Mouse (Mus musculus) liver, embryonic 16.5 days (tissue): ENCODE measurements around the gene Hoxa7. TPM values are rescaled to one million over a fixed set of nuclear protein-coding genes. Genes with fewer than 3 reads are reported as not detected.

Source experiments
- ATAC-seq: fragments of 200-750 bp; cut with Nextera tagmentation; 2 replicates; pipeline ENCODE4 v1.8.0; 2017; ENCODE audit warnings: low read depth, mild to moderate bottlenecking, moderate number of reproducible peaks, moderate library complexity
- H3K27ac ChIP-seq: fragments of 300-500 bp; sonication (generic); 2 replicates; pipeline ENCODE4 v1.5.1; 2014; ENCODE audit warnings: mild to moderate bottlenecking, low read length
- H3K27me3 ChIP-seq: fragments of 300-500 bp; sonication (generic); 2 replicates; pipeline ENCODE4 v1.6.1; 2014; ENCODE audit warnings: low read depth, low read length, mixed read lengths; ENCODE audit not compliant: control insufficient read depth, insufficient read depth
- H3K36me3 ChIP-seq: fragments of 300-500 bp; sonication (generic); 2 replicates; pipeline ENCODE4 v1.6.1; 2014; ENCODE audit warnings: mild to moderate bottlenecking; ENCODE audit not compliant: control insufficient read depth, insufficient read depth
- H3K4me1 ChIP-seq: fragments of 300-500 bp; sonication (generic); 2 replicates; pipeline ENCODE4 v1.6.1; 2014; ENCODE audit warnings: low read depth, low read length, mixed read lengths; ENCODE audit not compliant: control insufficient read depth
- H3K4me2 ChIP-seq: fragments of 300-500 bp; sonication (generic); 2 replicates; pipeline ENCODE4 v1.6.1; 2014; ENCODE audit warnings: low read depth, low read length, mixed read lengths
- H3K4me3 ChIP-seq: fragments of 300-500 bp; sonication (generic); 2 replicates; pipeline ENCODE4 v1.5.1; 2014; ENCODE audit warnings: low read depth, mild to moderate bottlenecking, low read length
- H3K9ac ChIP-seq: fragments of 300-500 bp; sonication (generic); 2 replicates; pipeline ENCODE4 v1.6.1; 2014; ENCODE audit warnings: low read depth, low read length
- H3K9me3 ChIP-seq: fragments of 300-500 bp; sonication (generic); replicated peaks from 2 replicates; pipeline ENCODE4 v1.6.1; 2016; ENCODE audit warnings: low read length; ENCODE audit not compliant: control insufficient read depth
- WGBS: fragments of 180-500 bp; shearing (Covaris S2); extraction: QIAGEN DNeasy Blood & Tissue Kit; methylation state at CpG from one replicate; pipeline ENCODE4 v1.1.7; 2014; ENCODE audit not compliant: insufficient replicate concordance; 5-methylcytosine and 5-hydroxymethylcytosine counted together
- polyA plus RNA-seq: library from polyadenylated mRNA; unstranded; fragments of >200 nt; fragmentation: Nextera tagmentation; extraction: Ambion mirVana; gene quantifications from 2 replicates; pipeline ENCODE4 v1.2.1, GENCODE M21; 2015

The Hoxa7 gene
- polyA plus RNA-seq, 1 experiment from 2014 or later, result 0.34 TPM

DNA sequence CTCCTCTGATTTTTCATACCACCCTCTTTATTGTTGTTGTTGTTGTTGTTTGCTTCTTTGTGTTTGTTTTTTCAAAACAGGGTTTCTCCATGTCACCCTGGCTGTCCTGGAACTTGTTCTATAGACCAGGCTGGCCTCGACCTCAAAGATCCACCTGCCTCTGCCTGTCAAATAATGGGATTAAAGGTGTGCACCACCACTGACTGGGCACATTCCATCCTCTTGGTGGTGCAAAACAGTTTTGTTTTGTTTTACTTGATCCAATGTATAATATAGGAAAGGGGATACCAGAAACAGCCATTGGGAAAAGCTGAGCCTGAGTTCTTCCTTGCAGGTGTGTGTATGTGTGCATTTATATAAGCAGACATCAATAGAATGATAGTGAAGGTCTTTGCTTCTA, 35.2 kb downstream of the Hoxa7 start:
- Histone ChIP-seq H3K9ac (no peak overlapping the region), H3K9me3 (no peaks in the 10 kb centered on the region), H3K27ac (no peak overlapping the region), H3K4me2 (no peak overlapping the region), H3K27me3 (peaks cover 63% of the 10 kb centered on the region), H3K4me1 (peaks cover 3% of the 10 kb centered on the region; the same call in 1 of the 2 replicates), H3K4me3 (no peak overlapping the region), H3K36me3 (no peaks in the 10 kb centered on the region)
- no peak for ATAC-seq
- WGBS, result 24% methylated on average over 1 of the region's 1 CpGs

DNA sequence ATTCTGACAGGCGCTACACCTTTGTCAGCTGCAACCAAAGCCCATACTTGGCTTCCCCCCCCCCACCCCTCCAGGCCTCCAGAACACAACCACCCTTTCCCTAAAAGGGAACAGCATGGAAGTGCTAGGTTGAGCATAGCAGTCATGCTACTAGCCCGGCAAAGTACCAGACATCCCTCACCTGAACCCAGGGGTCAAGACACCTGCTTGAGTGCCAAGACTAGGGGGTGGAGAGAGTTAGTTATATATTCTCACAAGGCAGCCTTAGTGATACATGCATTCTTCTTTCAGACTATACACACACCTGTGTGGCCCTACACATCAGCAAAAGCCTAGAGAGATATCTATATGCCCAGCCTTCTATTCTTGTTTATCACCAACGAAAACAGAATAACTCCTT, 35.8 kb downstream of the Hoxa7 start:
- Histone ChIP-seq H3K36me3 (no peaks in the 10 kb centered on the region), H3K27ac (no peak overlapping the region), H3K4me1 (peaks cover 3% of the 10 kb centered on the region; the same call in 1 of the 2 replicates), H3K9ac (no peak overlapping the region), H3K4me2 (no peak overlapping the region), H3K27me3 (peaks cover 62% of the 10 kb centered on the region), H3K4me3 (no peak overlapping the region), H3K9me3 (no peaks in the 10 kb centered on the region)
- 41% methylated on average over 3 of the region's 3 CpGs for WGBS
- ATAC-seq, result no peak

DNA sequence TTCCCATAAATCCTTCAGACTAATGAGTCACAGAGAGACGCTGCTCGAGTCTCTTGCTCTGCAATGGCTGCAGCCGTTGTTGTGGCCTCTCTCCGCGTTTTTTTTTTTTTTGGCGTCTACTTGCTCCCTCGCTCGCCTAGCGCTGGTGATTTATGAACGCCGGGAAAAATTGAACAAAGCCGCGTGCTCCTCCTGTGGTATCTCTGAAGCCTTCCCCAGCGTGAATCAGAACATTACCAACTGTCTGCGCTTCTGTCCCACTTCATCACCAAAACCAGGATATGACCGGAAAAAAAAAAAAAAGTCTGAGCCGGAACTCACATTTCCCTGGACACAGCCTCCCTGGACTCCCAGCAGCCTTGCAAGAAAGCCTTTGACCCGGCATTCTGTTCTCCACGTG, 36.4 kb downstream of the Hoxa7 start:
- peaks cover 62% of the 10 kb centered on the region for H3K27me3 ChIP-seq
- H3K4me2 ChIP-seq, result 0 out of 2 replicates have a peak overlapping the region, but pooled peaks have one; percentile 10
- H3K27ac ChIP-seq, result no peak overlapping the region
- ATAC-seq, result no peak
- H3K36me3 ChIP-seq, result no peaks in the 10 kb centered on the region
- no peak overlapping the region for H3K9ac ChIP-seq
- no peak overlapping the region for H3K4me3 ChIP-seq
- WGBS, result 10% methylated on average over 19 of the region's 19 CpGs
- H3K9me3 ChIP-seq, result no peaks in the 10 kb centered on the region
- peaks cover 3% of the 10 kb centered on the region; the same call in 1 of the 2 replicates for H3K4me1 ChIP-seq

DNA sequence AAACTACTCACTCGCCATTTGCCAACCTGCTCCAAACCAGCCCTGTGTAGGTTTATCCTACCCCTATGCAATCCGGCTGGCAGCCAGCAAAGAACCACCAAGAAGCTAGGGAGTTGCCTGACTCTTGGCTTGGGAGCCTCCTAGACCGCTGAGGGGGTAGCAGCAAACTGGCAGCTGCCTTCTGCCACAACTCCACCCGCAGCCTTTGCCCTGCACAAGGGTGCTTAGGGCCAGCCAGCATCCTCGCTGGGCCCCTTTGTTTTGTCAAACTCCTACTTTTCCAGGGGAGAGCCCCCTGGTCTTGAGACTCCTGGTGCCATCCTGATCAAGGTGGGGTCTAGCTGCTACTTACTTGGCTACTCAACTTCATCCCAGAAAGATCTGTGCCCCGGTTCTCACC, 37.0 kb downstream of the Hoxa7 start:
- WGBS, result 35% methylated on average over 6 of the region's 6 CpGs
- H3K27me3 ChIP-seq, result peaks cover 62% of the 10 kb centered on the region
- no peak overlapping the region for H3K4me3 ChIP-seq
- H3K27ac ChIP-seq, result no peak overlapping the region
- H3K4me1 ChIP-seq, result peaks cover 3% of the 10 kb centered on the region; the same call in 1 of the 2 replicates
- H3K9me3 ChIP-seq, result no peaks in the 10 kb centered on the region
- no peaks in the 10 kb centered on the region for H3K36me3 ChIP-seq
- no peak for ATAC-seq
- H3K4me2 ChIP-seq, result no peak overlapping the region
- no peak overlapping the region for H3K9ac ChIP-seq

DNA sequence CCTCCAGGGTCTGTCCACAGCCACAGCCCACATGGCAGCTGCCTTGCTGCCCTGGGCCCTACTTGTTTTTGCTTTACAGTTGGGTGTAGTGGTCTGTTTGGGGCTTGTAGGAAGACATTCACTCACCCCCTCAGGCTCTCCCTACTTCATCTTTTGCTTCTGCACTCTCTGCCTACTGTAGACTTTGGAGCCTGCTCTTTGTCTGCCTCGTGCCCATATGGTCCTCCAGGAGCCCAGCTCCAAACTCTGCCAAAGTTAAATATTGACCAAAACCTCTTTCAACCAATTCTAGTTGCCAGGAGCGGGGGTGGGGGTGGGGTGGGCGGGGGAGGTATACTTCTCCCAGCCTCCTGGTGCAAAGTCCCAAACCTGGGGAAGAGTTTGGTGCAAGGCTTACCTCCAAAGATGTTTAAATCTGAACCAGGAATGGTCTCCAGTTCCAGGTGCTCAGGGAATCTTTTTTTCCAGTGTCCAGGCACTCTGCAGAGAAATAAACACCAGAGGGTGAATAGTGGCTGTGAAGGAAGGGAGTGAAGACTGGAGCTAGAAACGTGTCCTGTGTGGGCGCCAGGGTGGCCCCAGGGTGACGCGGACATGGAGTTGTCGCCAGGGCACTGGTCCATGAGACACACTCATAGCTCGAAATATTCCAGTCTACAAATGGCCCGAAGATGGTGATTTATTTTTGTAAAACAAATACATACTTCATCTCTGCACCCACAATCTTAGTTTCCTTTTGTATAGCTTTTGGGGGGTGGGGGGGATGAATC, 38.2 kb downstream of the Hoxa7 start:
- H3K36me3 ChIP-seq, result no peaks in the 10 kb centered on the region
- H3K27me3 ChIP-seq, result peaks cover 62% of the 10 kb centered on the region
- 40% methylated on average over 10 of the region's 10 CpGs for WGBS
- no peak overlapping the region for H3K27ac ChIP-seq
- H3K4me2 ChIP-seq, result peak overlapping the region; percentile 27; the same call in 1 of the 2 replicates
- H3K4me3 ChIP-seq, result no peak overlapping the region
- ATAC-seq, result peak; percentile 64
- H3K9ac ChIP-seq, result no peak overlapping the region
- no peaks in the 10 kb centered on the region for H3K9me3 ChIP-seq
- peaks cover 3% of the 10 kb centered on the region; the same call in 1 of the 2 replicates for H3K4me1 ChIP-seq

DNA sequence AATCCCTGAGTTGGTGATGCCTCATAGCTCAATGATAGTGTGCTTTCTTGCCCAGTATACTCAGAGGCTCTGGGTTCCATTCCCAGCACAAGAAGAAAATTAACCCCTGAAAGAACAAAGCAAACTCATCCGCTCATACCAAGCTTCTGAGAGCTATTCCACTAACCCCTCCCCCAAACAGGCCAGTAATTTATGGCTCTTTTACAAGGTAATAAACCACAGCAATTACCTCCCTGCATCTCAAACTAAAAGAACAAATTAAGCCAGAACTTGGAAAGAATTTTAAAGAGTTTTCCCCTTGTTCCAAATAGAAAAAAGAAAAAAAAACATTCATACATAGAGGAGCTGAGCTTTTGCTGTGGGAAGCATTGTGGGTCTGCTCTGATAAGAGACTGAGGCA, 38.9 kb downstream of the Hoxa7 start:
- no peak overlapping the region for H3K9ac ChIP-seq
- peaks cover 3% of the 10 kb centered on the region; the same call in 1 of the 2 replicates for H3K4me1 ChIP-seq
- H3K27ac ChIP-seq, result no peak overlapping the region
- no peaks in the 10 kb centered on the region for H3K36me3 ChIP-seq
- no peak overlapping the region; the same call in 1 of the 2 replicates for H3K4me2 ChIP-seq
- WGBS, result 67% methylated on average over 1 of the region's 1 CpGs
- ATAC-seq, result no peak
- no peaks in the 10 kb centered on the region for H3K9me3 ChIP-seq
- H3K27me3 ChIP-seq, result peaks cover 68% of the 10 kb centered on the region
- H3K4me3 ChIP-seq, result no peak overlapping the region

DNA sequence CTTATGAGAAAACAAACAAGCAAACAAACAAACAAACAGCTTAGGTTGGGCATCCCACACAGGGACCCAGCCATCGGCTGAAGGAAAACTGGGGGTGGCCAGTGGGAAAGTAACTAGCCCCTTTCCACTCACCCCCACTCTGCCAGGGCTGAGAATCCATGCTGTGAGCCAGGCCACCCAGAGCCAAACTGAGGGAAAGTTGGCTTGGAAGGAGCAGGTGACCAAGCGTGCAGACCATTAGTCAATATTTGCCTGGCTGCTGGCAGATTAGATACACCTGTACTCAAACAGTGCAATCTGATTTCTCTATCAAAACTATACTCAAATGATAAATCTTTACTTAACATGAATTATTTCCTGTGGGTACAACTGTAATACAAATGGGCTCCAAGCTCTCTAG, 39.6 kb downstream of the Hoxa7 start:
- Histone ChIP-seq H3K27me3 (peaks cover 68% of the 10 kb centered on the region), H3K4me2 (no peak overlapping the region), H3K4me1 (peaks cover 3% of the 10 kb centered on the region; the same call in 1 of the 2 replicates), H3K4me3 (no peak overlapping the region), H3K9ac (no peak overlapping the region), H3K36me3 (no peaks in the 10 kb centered on the region), H3K27ac (no peak overlapping the region), H3K9me3 (no peaks in the 10 kb centered on the region)
- WGBS, result 48% methylated on average over 2 of the region's 2 CpGs
- no peak for ATAC-seq

DNA sequence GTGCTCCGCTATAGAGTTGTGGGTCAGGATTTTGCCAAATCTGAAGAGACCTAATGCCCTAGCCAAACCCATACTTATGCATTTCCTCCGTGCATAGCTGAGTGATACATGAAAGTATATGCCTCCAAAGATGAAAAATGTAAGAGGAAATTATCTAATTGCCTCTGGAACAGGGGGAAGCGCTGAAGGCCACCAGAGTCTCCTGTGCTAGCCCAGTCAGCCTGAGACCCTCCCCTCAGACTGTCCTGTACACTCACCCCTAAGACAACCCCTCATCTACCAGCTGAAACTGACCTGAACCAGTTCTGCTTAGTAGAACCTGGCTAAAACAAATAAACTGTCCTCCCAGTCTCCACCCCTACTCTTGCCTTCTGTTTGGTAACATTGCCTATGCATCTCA, 40.9 kb downstream of the Hoxa7 start:
- Histone ChIP-seq H3K27me3 (peaks cover 69% of the 10 kb centered on the region), H3K36me3 (no peaks in the 10 kb centered on the region), H3K4me3 (no peak overlapping the region), H3K4me2 (no peak overlapping the region), H3K4me1 (peaks cover 3% of the 10 kb centered on the region; the same call in 1 of the 2 replicates), H3K9ac (no peak overlapping the region), H3K27ac (no peak overlapping the region), H3K9me3 (no peaks in the 10 kb centered on the region)
- ATAC-seq, result no peak
- 50% methylated on average over 3 of the region's 3 CpGs for WGBS

DNA sequence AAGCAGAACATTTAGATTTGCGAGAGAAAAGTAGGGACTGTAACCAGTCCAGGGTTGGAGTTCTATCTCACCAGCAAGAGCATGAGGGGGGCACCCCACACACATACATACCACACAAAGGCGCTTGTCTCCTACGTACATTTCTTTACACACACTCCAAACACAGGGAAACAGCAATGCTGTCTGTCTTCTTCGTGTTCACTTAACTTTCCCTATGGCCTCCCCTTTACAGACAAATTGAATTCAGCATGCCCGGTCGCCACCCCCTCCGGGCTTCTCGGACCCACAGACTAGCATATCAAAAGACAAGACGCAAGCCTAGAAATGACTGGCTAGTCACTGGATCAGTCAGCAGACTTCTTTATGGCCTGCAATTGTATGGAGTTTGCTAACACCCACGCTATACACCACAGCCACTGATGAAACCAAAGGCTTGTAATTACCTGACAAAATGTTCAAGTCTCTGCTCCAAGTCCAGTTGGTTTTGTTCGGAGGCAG, 41.4 kb downstream of the Hoxa7 start:
- H3K9ac ChIP-seq, result no peak overlapping the region
- no peak overlapping the region for H3K4me3 ChIP-seq
- peaks cover 3% of the 10 kb centered on the region; the same call in 1 of the 2 replicates for H3K4me1 ChIP-seq
- no peaks in the 10 kb centered on the region for H3K9me3 ChIP-seq
- 40% methylated on average over 11 of the region's 11 CpGs for WGBS
- no peak for ATAC-seq
- H3K36me3 ChIP-seq, result no peaks in the 10 kb centered on the region
- H3K27me3 ChIP-seq, result peaks cover 74% of the 10 kb centered on the region
- no peak overlapping the region for H3K27ac ChIP-seq
- no peak overlapping the region for H3K4me2 ChIP-seq
